22 mouse cellular contexts compared by ENCODE assay signal in genomic region chr10:95525871-95526270, GRCm38 (mm10). TPM values are rescaled to one million over a fixed set of nuclear protein-coding genes. Genes with fewer than 3 reads are reported as not detected.
A peak's percentile ranks its signal among the peaks of the same experiment; 100 is the strongest.
DNase-seq lines count a peak whose midpoint lies in the region; ATAC-seq and TF ChIP-seq lines count a peak whose summit lies in the region.
"Had no signal": no experiment of that assay in that cellular context is flagged by ENCODE, and none has a peak within 500 bp of the region (broad histone marks: within the 10 kb centered on the region; RNA-seq: fewer than 3 reads in every experiment).

No protein-coding gene starts in this region.

- no peak for TF ChIP-seq CTCF in lung, embryonic 14.5 days (IDR thresholded peaks at IDR 0.05; ENCODE audit: low read depth)

- peaks cover 6% of the 10 kb centered on the region; the same call in 1 of the 2 replicates for H3K4me1 ChIP-seq in lung, embryonic 14.5 days (ENCODE audit: insufficient read depth)
- peaks cover 29% of the 10 kb centered on the region for H3K4me1 ChIP-seq in lung, embryonic 16.5 days (replicated peaks; ENCODE audit: control insufficient read depth, insufficient read depth, low read length)

- H3K79me2 ChIP-seq in myocyte (ENCODE audit: control insufficient read depth, insufficient read depth): peaks cover 100% of the 10 kb centered on the region

- no peaks in the 10 kb centered on the region for H3K9me3 ChIP-seq in lung, embryonic 14.5 days (ENCODE audit: low read depth, low read length)
- no peaks in the 10 kb centered on the region for H3K9me3 ChIP-seq in lung, embryonic 16.5 days (ENCODE audit: control insufficient read depth, low read length)
- H3K9me3 ChIP-seq: embryonic facial prominence, embryonic 13.5 days; embryonic facial prominence, embryonic 15.5 days; forebrain, embryonic 12.5 days had no signal

- H3K36me3 ChIP-seq in lung, embryonic 14.5 days (ENCODE audit: insufficient read depth): 0 out of 2 replicates have a peak, but pooled peaks cover 6% of the 10 kb centered on the region
- H3K36me3 ChIP-seq in lung, embryonic 16.5 days (ENCODE audit: control insufficient read depth, insufficient read depth, low read length): no peaks in the 10 kb centered on the region; the same call in 1 of the 2 replicates
- no peaks in the 10 kb centered on the region for H3K36me3 ChIP-seq in myocyte (ENCODE audit: control insufficient read depth, insufficient read depth)
- H3K36me3 ChIP-seq: embryonic facial prominence, embryonic 15.5 days had no signal

- no peaks in the 10 kb centered on the region for H3K27me3 ChIP-seq in lung, embryonic 14.5 days (ENCODE audit: insufficient read depth, low read length)
- no peaks in the 10 kb centered on the region for H3K27me3 ChIP-seq in lung, embryonic 16.5 days (ENCODE audit: control insufficient read depth, insufficient read depth, low read depth, low read length)
- H3K27me3 ChIP-seq in myocyte (ENCODE audit: control insufficient read depth, insufficient read depth, insufficient read length): no peaks in the 10 kb centered on the region
- H3K27me3 ChIP-seq: embryonic facial prominence, embryonic 13.5 days; embryonic facial prominence, embryonic 15.5 days; forebrain, embryonic 12.5 days had no signal

- TF ChIP-seq POLR2A in myocyte (IDR thresholded peaks at IDR 0.05; ENCODE audit: insufficient read length, low read depth): no peak

- no peak for ATAC-seq in lung, embryonic 14.5 days (ENCODE audit: insufficient read depth)
- no peak for ATAC-seq in lung, embryonic 16.5 days (ENCODE audit: low read depth)
- ATAC-seq: forebrain, embryonic 14.5 days had no signal

- H3K4me2 ChIP-seq in lung, embryonic 14.5 days: no peak overlapping the region
- H3K4me2 ChIP-seq in lung, embryonic 16.5 days (ENCODE audit: low read depth, low read length): no peak overlapping the region
- H3K4me2 ChIP-seq in myocyte (ENCODE audit: low read depth): peak overlapping the region; percentile 37
- H3K4me2 ChIP-seq: embryonic facial prominence, embryonic 13.5 days; embryonic facial prominence, embryonic 15.5 days; forebrain, embryonic 12.5 days had no signal

- no peak overlapping the region for H3K9ac ChIP-seq in lung, embryonic 14.5 days
- H3K9ac ChIP-seq in lung, embryonic 16.5 days (ENCODE audit: low read length): no peak overlapping the region
- H3K9ac ChIP-seq: embryonic facial prominence, embryonic 13.5 days; embryonic facial prominence, embryonic 15.5 days; forebrain, embryonic 12.5 days had no signal

- H3K4me3 ChIP-seq in lung, embryonic 14.5 days (ENCODE audit: low read depth, low read length): no peak overlapping the region
- H3K4me3 ChIP-seq in lung, embryonic 16.5 days (ENCODE audit: low read length): no peak overlapping the region
- no peak overlapping the region for H3K4me3 ChIP-seq in myocyte
- H3K4me3 ChIP-seq: embryonic facial prominence, embryonic 13.5 days; embryonic facial prominence, embryonic 15.5 days; erythroblast, embryonic 14.5 days; forebrain, embryonic 10.5 days; forebrain, embryonic 12.5 days had no signal

- WGBS in lung, embryonic 14.5 days: 87% methylated on average over 5 of the region's 5 CpGs
- WGBS in lung, embryonic 16.5 days: 85% methylated on average over 5 of the region's 5 CpGs

- H3K27ac ChIP-seq in lung, embryonic 14.5 days (ENCODE audit: low read depth): peak overlapping the region; percentile 70; the same call in 1 of the 2 replicates
- peak overlapping the region; percentile 93 for H3K27ac ChIP-seq in lung, embryonic 16.5 days (ENCODE audit: low read length)
- H3K27ac ChIP-seq: embryonic facial prominence, embryonic 13.5 days; embryonic facial prominence, embryonic 15.5 days; forebrain, embryonic 10.5 days; forebrain, embryonic 12.5 days had no signal

- no peak overlapping the region for H3ac ChIP-seq in myocyte (ENCODE audit: control insufficient read depth, insufficient read length)

- DNase-seq in lung, embryonic 14.5 days: no peak
- no peak for DNase-seq in lung, adult 18-20 months
- no peak for DNase-seq in lung, postnatal 25 days (ENCODE audit: low spot score)
- no peak for DNase-seq in gastrocnemius, postnatal 4 days (ENCODE audit: low spot score in 2 of 2)
- DNase-seq: adrenal gland, adult 2 months; adrenal gland, postnatal 10 days; adrenal gland, postnatal 25 days; cerebellum, adult 11 months; cerebellum, adult 18-20 months; cerebellum, adult 8-10 months; cerebellum, adult 9-11 months; cerebellum, postnatal 14 days; cerebellum, postnatal 36 days; embryo, embryonic 11 days had no signal

TF ChIP-seq in myocyte, 11 proteins besides CTCF, POLR2A, EP300 and RAD21:
- no peak for TF ChIP-seq REST (IDR thresholded peaks at IDR 0.05; ENCODE audit: insufficient read depth, insufficient read length)
- no peak for TF ChIP-seq SRF (IDR thresholded peaks at IDR 0.05; ENCODE audit: control insufficient read depth, insufficient read length, low read depth)
- no peak for TF ChIP-seq TCF12 (IDR thresholded peaks at IDR 0.05; ENCODE audit: insufficient read depth, poor library complexity, severe bottlenecking)
- no peak for TF ChIP-seq CEBPB (IDR thresholded peaks at IDR 0.05; ENCODE audit: insufficient read depth, poor library complexity, severe bottlenecking)
- TF ChIP-seq USF1 (IDR thresholded peaks at IDR 0.05; ENCODE audit: low read depth): no peak
- no peak for TF ChIP-seq MYOD1 (IDR thresholded peaks at IDR 0.05; ENCODE audit: control insufficient read depth in 1 of 3, insufficient read length in 2 of 3, low read depth in 2 of 3)
- TF ChIP-seq POLR2AphosphoS2 (IDR thresholded peaks at IDR 0.05; ENCODE audit: insufficient read length, low read depth): no peak
- no peak for TF ChIP-seq MAX (IDR thresholded peaks at IDR 0.05; ENCODE audit: low read depth)
- no peak for TF ChIP-seq E2F4 (IDR thresholded peaks at IDR 0.05; ENCODE audit: insufficient read depth)
- TF ChIP-seq MYOG (IDR thresholded peaks at IDR 0.05; ENCODE audit: control insufficient read depth in 1 of 3, insufficient read depth in 1 of 3, insufficient read length in 2 of 3, low read depth in 2 of 3): no peak
- TF ChIP-seq TCF3 (IDR thresholded peaks at IDR 0.05; ENCODE audit: insufficient read length, low read depth): no peak
TF ChIP-seq in myocyte: peak in this region for 0.

RNA-seq across cellular contexts. Expression of gene Ube2n, which starts 10.9 kb away (rescaled TPM):
- 420 and 425 TPM in 2 replicates for polyA plus RNA-seq in lung, embryonic 14.5 days (2014; fragmentation: Nextera tagmentation; extraction: Ambion mirVana)
- 355 and 360 TPM in 2 replicates for polyA plus RNA-seq in lung, embryonic 16.5 days (2015; fragmentation: Nextera tagmentation; extraction: Ambion mirVana)
- 157 TPM for polyA plus RNA-seq in myocyte (2012; fragmentation: generic; extraction: Trizol)
- total RNA-seq in gastrocnemius, postnatal 4 days (2021): 100 to 1,000 TPM; 127 to 128 TPM

RNA-seq across cellular contexts. Expression of gene Mrpl42, which starts 24.1 kb away (rescaled TPM):
- 356 and 358 TPM in 2 replicates for polyA plus RNA-seq in lung, embryonic 14.5 days (2014; fragmentation: Nextera tagmentation; extraction: Ambion mirVana)
- polyA plus RNA-seq in lung, embryonic 16.5 days (2015; fragmentation: Nextera tagmentation; extraction: Ambion mirVana): 298 and 313 TPM in 2 replicates
- 177 TPM for polyA plus RNA-seq in myocyte (2012; fragmentation: generic; extraction: Trizol)
- 100 to 1,000 TPM; 155 to 161 TPM for total RNA-seq in gastrocnemius, postnatal 4 days (2021)

RNA-seq across cellular contexts. Expression of gene Nudt4, which starts 38.1 kb away (rescaled TPM):
- 91.2 and 93.4 TPM in 2 replicates for polyA plus RNA-seq in lung, embryonic 14.5 days (2014; fragmentation: Nextera tagmentation; extraction: Ambion mirVana)
- polyA plus RNA-seq in lung, embryonic 16.5 days (2015; fragmentation: Nextera tagmentation; extraction: Ambion mirVana): 55.1 and 59.3 TPM in 2 replicates
- polyA plus RNA-seq in myocyte (2012; fragmentation: generic; extraction: Trizol): 36.8 TPM
- total RNA-seq in gastrocnemius, postnatal 4 days (2021): 100 to 1,000 TPM; 213 to 216 TPM
